Mouse (Mus musculus): ENCODE data around the gene Slc25a44. TPM values are rescaled to one million over a fixed set of nuclear protein-coding genes. Genes with fewer than 3 reads are reported as not detected.

Gene Slc25a44
- polyA plus RNA-seq, 1 experiment, result 18.5 TPM

DNA sequence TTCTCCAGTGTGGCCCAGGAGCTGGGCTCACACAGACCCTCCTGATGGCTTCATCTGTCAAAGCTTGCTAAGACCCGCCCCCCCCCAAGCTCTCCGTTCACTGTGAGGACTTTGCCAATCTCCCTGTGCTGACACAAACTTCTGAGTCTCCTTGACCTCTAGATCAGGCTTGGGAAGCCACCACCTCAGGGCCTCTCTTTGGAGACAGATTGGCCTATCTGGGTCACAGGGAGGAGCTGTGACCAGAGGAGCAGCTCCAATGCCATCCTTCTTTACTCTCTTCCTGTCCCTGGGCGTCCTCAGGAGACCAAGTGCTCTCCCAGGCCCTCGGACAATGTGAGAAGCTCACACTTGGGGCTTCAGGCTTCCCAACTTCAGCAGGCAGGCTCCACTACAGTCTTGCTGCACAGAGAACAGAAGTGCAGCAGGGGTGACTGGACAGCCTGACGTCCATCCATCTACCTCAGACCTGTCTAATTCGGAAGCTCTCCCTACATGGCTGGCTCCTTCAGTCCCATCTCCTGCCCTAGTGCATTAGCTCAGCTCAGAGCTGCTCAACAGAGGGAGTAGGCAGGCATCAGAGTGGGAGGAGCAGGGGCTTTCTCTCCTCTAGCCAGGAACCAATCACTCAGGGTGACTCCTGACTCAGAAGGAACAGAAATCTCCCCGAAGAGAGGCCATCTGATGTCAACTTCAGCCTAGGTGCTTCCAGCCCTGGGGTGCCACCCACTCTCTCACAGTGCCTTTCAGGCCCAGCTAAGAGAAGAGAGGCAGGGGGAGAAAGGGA is 32.0 kb upstream of the Slc25a44 start:
- H3K36me3 ChIP-seq (ENCODE audit: control insufficient read depth, insufficient read depth), result no peaks in the 10 kb centered on the region
- no peaks in the 10 kb centered on the region for H3K79me2 ChIP-seq (ENCODE audit: control insufficient read depth, insufficient read depth)
- no peak overlapping the region for H3ac ChIP-seq (ENCODE audit: control insufficient read depth, insufficient read length, low read depth)
- no peak overlapping the region for H3K4me3 ChIP-seq (ENCODE audit: insufficient read depth, poor library complexity, severe bottlenecking)
- TF ChIP-seq FOSL1 (IDR thresholded peaks at IDR 0.05; ENCODE audit: insufficient read depth, low read length, poor library complexity, severe bottlenecking) (no peak), USF1 (IDR thresholded peaks at IDR 0.05; ENCODE audit: low read depth) (no peak), CTCF (IDR thresholded peaks at IDR 0.05; ENCODE audit: control insufficient read depth, insufficient read depth, insufficient read length) (no peak), MAX (IDR thresholded peaks at IDR 0.05) (no peak), CEBPB (IDR thresholded peaks at IDR 0.05; ENCODE audit: low read depth) (no peak), MYOD1 (IDR thresholded peaks at IDR 0.05; ENCODE audit: control insufficient read depth, insufficient read length, low read depth) (no peak), MYOG (IDR thresholded peaks at IDR 0.05; ENCODE audit: control insufficient read depth, extremely low read depth, insufficient read length) (no peak)
- no peaks in the 10 kb centered on the region for H3K79me3 ChIP-seq (ENCODE audit: low read depth)
- H3K27me3 ChIP-seq (ENCODE audit: control insufficient read depth, insufficient read depth, insufficient read length), result no peaks in the 10 kb centered on the region

DNA sequence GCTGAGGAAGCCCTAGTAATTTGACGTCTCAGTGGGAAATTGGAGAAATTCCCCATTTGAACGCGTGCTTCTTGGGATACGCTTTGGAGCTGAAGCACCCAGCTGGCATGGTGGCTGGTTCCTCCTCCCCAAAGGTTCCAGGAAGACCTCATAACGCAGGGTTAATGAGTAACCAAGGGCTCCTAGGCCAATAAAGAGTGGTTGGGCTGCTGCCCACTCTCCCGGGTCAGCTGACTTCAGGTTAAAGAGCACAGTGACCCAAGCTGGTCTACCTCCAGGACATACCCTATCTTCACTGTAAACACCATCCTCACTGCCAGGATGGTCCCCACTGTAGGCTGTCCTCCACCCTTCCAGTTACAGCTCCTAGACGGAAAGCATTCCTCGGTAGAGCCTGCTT is 31.4 kb upstream of the Slc25a44 start:
- Histone ChIP-seq H3K79me3 (ENCODE audit: low read depth) (no peaks in the 10 kb centered on the region), H3ac (ENCODE audit: control insufficient read depth, insufficient read length, low read depth) (no peak overlapping the region), H3K4me3 (ENCODE audit: insufficient read depth, poor library complexity, severe bottlenecking) (no peak overlapping the region), H3K79me2 (ENCODE audit: control insufficient read depth, insufficient read depth) (no peaks in the 10 kb centered on the region), H3K27me3 (ENCODE audit: control insufficient read depth, insufficient read depth, insufficient read length) (no peaks in the 10 kb centered on the region), H3K36me3 (ENCODE audit: control insufficient read depth, insufficient read depth) (no peaks in the 10 kb centered on the region)
- no peak for TF ChIP-seq FOSL1 (IDR thresholded peaks at IDR 0.05; ENCODE audit: insufficient read depth, low read length, poor library complexity, severe bottlenecking)
- no peak for TF ChIP-seq MYOG (IDR thresholded peaks at IDR 0.05; ENCODE audit: control insufficient read depth, extremely low read depth, insufficient read length)
- no peak for TF ChIP-seq MYOD1 (IDR thresholded peaks at IDR 0.05; ENCODE audit: control insufficient read depth, insufficient read length, low read depth)
- TF ChIP-seq CTCF (IDR thresholded peaks at IDR 0.05; ENCODE audit: control insufficient read depth, insufficient read depth, insufficient read length), result no peak

DNA sequence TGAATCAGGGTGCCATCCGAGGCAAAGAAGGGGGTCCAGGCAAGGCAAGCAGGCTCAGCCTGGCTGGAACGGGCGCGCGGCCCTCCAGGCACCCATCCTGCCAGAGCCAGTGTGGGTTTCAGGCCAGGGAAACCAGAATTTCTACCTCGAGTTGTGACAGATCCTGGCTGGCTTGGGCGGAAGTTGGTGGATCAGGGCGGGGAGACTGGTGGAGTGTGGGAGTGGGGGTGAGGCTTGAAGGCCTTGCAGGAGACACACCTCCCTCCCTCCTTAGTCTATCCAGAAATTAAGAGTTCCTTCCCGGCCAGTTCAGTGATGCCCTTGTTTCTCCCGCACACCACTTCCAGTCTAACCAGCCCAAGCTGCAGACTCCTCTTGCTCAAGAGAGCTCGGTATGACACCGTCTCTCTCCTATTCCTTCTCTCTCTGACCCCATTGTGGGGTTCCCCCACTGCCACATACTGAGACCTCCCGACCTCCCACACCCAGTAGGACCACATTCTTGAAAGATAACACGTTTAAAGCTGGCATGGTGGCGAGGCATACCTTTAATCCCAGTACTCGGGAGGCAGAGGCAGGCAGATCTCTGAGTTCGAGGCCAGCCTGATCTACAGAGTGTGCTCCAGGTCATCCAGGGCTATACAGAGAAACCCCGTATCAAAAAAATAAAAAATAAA is 30.8 kb upstream of the Slc25a44 start:
- H3K79me3 ChIP-seq (ENCODE audit: low read depth), result no peaks in the 10 kb centered on the region
- no peaks in the 10 kb centered on the region for H3K79me2 ChIP-seq (ENCODE audit: control insufficient read depth, insufficient read depth)
- H3ac ChIP-seq (ENCODE audit: control insufficient read depth, insufficient read length, low read depth), result no peak overlapping the region
- no peak overlapping the region for H3K4me3 ChIP-seq (ENCODE audit: insufficient read depth, poor library complexity, severe bottlenecking)
- no peaks in the 10 kb centered on the region for H3K27me3 ChIP-seq (ENCODE audit: control insufficient read depth, insufficient read depth, insufficient read length)
- no peaks in the 10 kb centered on the region for H3K36me3 ChIP-seq (ENCODE audit: control insufficient read depth, insufficient read depth)
- TF ChIP-seq MYOD1 (IDR thresholded peaks at IDR 0.05; ENCODE audit: control insufficient read depth, insufficient read length, low read depth) (no peak), MAX (IDR thresholded peaks at IDR 0.05) (no peak), CEBPB (IDR thresholded peaks at IDR 0.05; ENCODE audit: low read depth) (no peak), FOSL1 (IDR thresholded peaks at IDR 0.05; ENCODE audit: insufficient read depth, low read length, poor library complexity, severe bottlenecking) (no peak), MYOG (IDR thresholded peaks at IDR 0.05; ENCODE audit: control insufficient read depth, extremely low read depth, insufficient read length) (no peak), USF1 (IDR thresholded peaks at IDR 0.05; ENCODE audit: low read depth) (no peak), CTCF (IDR thresholded peaks at IDR 0.05; ENCODE audit: control insufficient read depth, insufficient read depth, insufficient read length) (no peak)

DNA sequence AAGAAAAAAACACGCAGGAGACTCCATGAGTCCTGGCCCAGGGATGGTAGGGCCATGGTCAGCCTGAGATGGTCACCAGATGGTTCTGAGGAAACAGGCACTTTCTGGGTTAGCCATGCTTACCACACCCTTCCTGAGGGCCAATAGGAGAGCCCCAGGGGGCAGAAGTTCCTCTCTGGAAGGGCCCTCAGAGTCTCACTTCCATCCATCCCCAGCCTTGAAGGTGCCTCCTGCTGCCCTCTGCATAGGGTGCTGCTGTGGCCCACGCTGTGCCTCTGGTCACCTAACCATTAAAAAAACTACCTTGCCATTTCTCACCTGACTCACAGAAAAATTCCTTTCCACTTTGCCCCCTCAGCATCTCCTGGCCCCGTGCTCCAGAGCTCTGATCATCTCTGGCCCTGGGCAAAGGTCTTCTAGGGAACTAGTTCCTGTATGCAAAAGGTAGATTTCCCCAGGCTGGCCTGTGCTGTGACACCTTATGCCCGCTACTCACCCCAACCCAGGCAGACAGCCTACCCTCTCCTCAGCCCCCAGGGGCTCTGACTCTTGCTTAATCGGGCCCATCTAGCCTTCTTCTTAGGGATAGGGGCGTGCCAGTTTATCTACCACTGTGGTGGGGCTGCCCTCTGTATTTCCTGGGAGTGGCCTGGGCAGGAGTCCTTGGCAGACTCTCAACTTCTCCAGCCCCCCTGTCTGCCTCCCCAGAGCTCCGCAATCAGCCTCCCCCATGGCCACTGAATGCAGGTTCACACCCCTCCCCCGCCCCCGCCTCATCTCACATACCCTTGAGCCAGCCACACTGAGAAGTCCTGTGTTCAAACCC is 30.0 kb upstream of the Slc25a44 start:
- Histone ChIP-seq H3K36me3 (ENCODE audit: control insufficient read depth, insufficient read depth) (no peaks in the 10 kb centered on the region), H3K27me3 (ENCODE audit: control insufficient read depth, insufficient read depth, insufficient read length) (no peaks in the 10 kb centered on the region), H3K79me3 (ENCODE audit: low read depth) (no peaks in the 10 kb centered on the region), H3K79me2 (ENCODE audit: control insufficient read depth, insufficient read depth) (no peaks in the 10 kb centered on the region), H3ac (ENCODE audit: control insufficient read depth, insufficient read length, low read depth) (no peak overlapping the region), H3K4me3 (ENCODE audit: insufficient read depth, poor library complexity, severe bottlenecking) (no peak overlapping the region)
- TF ChIP-seq CEBPB (IDR thresholded peaks at IDR 0.05; ENCODE audit: low read depth) (no peak), MYOG (IDR thresholded peaks at IDR 0.05; ENCODE audit: control insufficient read depth, extremely low read depth, insufficient read length) (no peak), USF1 (IDR thresholded peaks at IDR 0.05; ENCODE audit: low read depth) (no peak), CTCF (IDR thresholded peaks at IDR 0.05; ENCODE audit: control insufficient read depth, insufficient read depth, insufficient read length) (no peak), FOSL1 (IDR thresholded peaks at IDR 0.05; ENCODE audit: insufficient read depth, low read length, poor library complexity, severe bottlenecking) (no peak), MYOD1 (IDR thresholded peaks at IDR 0.05; ENCODE audit: control insufficient read depth, insufficient read length, low read depth) (no peak), MAX (IDR thresholded peaks at IDR 0.05) (no peak)

DNA sequence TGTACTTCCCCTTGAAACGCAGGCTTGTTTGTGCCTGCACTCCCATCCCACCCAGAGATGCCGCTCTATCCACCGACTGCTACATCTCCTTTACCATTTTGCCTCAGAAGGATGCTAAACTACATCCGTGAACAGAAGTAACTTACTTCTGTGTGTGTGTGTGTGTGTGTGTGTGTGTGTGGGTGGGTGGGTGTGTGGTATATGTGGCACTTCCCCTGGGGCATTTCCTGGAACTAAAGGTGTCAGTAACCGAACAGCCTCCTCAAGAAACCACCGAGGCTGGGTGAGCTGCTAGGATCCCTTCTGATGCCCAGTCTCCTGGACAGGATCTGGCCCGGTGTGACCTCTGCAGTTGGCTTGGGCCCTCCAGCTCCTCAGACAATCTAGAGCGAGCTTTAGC is 29.0 kb upstream of the Slc25a44 start:
- Histone ChIP-seq H3K79me3 (ENCODE audit: low read depth) (no peaks in the 10 kb centered on the region), H3K79me2 (ENCODE audit: control insufficient read depth, insufficient read depth) (no peaks in the 10 kb centered on the region), H3K36me3 (ENCODE audit: control insufficient read depth, insufficient read depth) (no peaks in the 10 kb centered on the region), H3ac (ENCODE audit: control insufficient read depth, insufficient read length, low read depth) (no peak overlapping the region), H3K27me3 (ENCODE audit: control insufficient read depth, insufficient read depth, insufficient read length) (no peaks in the 10 kb centered on the region), H3K4me3 (ENCODE audit: insufficient read depth, poor library complexity, severe bottlenecking) (no peak overlapping the region)
- TF ChIP-seq FOSL1 (IDR thresholded peaks at IDR 0.05; ENCODE audit: insufficient read depth, low read length, poor library complexity, severe bottlenecking) (no peak), MYOG (IDR thresholded peaks at IDR 0.05; ENCODE audit: control insufficient read depth, extremely low read depth, insufficient read length) (no peak), USF1 (IDR thresholded peaks at IDR 0.05; ENCODE audit: low read depth) (no peak), MYOD1 (IDR thresholded peaks at IDR 0.05; ENCODE audit: control insufficient read depth, insufficient read length, low read depth) (no peak), MAX (IDR thresholded peaks at IDR 0.05) (no peak), CTCF (IDR thresholded peaks at IDR 0.05; ENCODE audit: control insufficient read depth, insufficient read depth, insufficient read length) (no peak), CEBPB (IDR thresholded peaks at IDR 0.05; ENCODE audit: low read depth) (no peak)

Data from C2C12 (cell line).